Mouse (Mus musculus) forebrain, embryonic 10.5 days (tissue): ENCODE measurements around the gene Zbtb16. TPM values are rescaled to one million over a fixed set of nuclear protein-coding genes. Genes with fewer than 3 reads are reported as not detected.

Experiments used
- DNase-seq: peaks from one replicate; pipeline ENCODE4 v3.0.0-alpha.2; 2017; ENCODE audit warnings: low spot score; ENCODE audit errors: extremely low spot score
- H3K27ac ChIP-seq: fragments of 300-500 bp; sonication (generic); 2 replicates; pipeline ENCODE4 v1.5.1; 2016; ENCODE audit warnings: mild to moderate bottlenecking
- H3K27me3 ChIP-seq: fragments of 300-500 bp; sonication (generic); 2 replicates; pipeline ENCODE4 v1.6.1; 2016; ENCODE audit warnings: mild to moderate bottlenecking; ENCODE audit not compliant: poor library complexity, severe bottlenecking
- H3K36me3 ChIP-seq: fragments of 300-500 bp; sonication (generic); replicated peaks from 2 replicates; pipeline ENCODE4 v1.6.1; 2016; ENCODE audit warnings: mild to moderate bottlenecking, moderate library complexity
- H3K4me1 ChIP-seq: fragments of 300-500 bp; sonication (generic); 2 replicates; pipeline ENCODE4 v1.6.1; 2016
- H3K4me3 ChIP-seq: fragments of 300-500 bp; sonication (generic); 2 replicates; pipeline ENCODE4 v1.5.1; 2016; ENCODE audit warnings: mild to moderate bottlenecking, moderate library complexity
- H3K9me3 ChIP-seq: fragments of 300-500 bp; sonication (generic); 2 replicates; pipeline ENCODE4 v1.6.1; 2016; ENCODE audit warnings: mild to moderate bottlenecking, moderate library complexity
- WGBS: fragments of 180-500 bp; shearing (Covaris S2); methylation state at CpG from one replicate; pipeline ENCODE4 v1.1.7; 2016; 5-methylcytosine and 5-hydroxymethylcytosine counted together
- polyA plus RNA-seq: library from polyadenylated mRNA; unstranded; fragments of >200 nt; fragmentation: Nextera tagmentation; extraction: Ambion mirVana; gene quantifications from 2 replicates; pipeline ENCODE4 v1.2.1, GENCODE M21; 2016

Gene Zbtb16
- polyA plus RNA-seq, 1 experiment from 2014 or later = 27.0 TPM

- Histone ChIP-seq H3K36me3 (peaks cover 31% of the 10 kb centered on the region), H3K9me3 (no peaks in the 10 kb centered on the region), H3K4me3 (no peak overlapping the region), H3K27me3 (no peaks in the 10 kb centered on the region), H3K4me1 (peaks cover 34% of the 10 kb centered on the region), H3K27ac (peak overlapping the region; percentile 54; the same call in 1 of the 2 replicates)
- 85% methylated on average over 19 of the region's 19 CpGs for WGBS
- DNase-seq = no peak
These were observed 21.8 kb downstream of the Zbtb16 start for GRCm38 (mm10) chr9:48813960-48814880.

GRCm38 (mm10) chr9:48812352-48812751 lies 23.7 kb downstream of the Zbtb16 start:
- DNase-seq = no peak
- H3K9me3 ChIP-seq = no peaks in the 10 kb centered on the region
- WGBS = 93% methylated on average over 6 of the region's 6 CpGs
- peaks cover 19% of the 10 kb centered on the region for H3K36me3 ChIP-seq
- no peaks in the 10 kb centered on the region for H3K27me3 ChIP-seq
- H3K27ac ChIP-seq = 0 out of 2 replicates have a peak overlapping the region, but pooled peaks have one; percentile 48
- peaks cover 26% of the 10 kb centered on the region for H3K4me1 ChIP-seq
- no peak overlapping the region for H3K4me3 ChIP-seq

- Histone ChIP-seq H3K4me1 (peaks cover 49% of the 10 kb centered on the region), H3K36me3 (peaks cover 18% of the 10 kb centered on the region), H3K27me3 (no peaks in the 10 kb centered on the region), H3K27ac (no peak overlapping the region), H3K9me3 (no peaks in the 10 kb centered on the region), H3K4me3 (no peak overlapping the region)
- WGBS = 78% methylated on average over 6 of the region's 6 CpGs
- no peak for DNase-seq
These were observed 29.4 kb downstream of the Zbtb16 start for GRCm38 (mm10) chr9:48806591-48806990.

- no peak for DNase-seq
- Histone ChIP-seq H3K36me3 (peaks cover 18% of the 10 kb centered on the region), H3K9me3 (no peaks in the 10 kb centered on the region), H3K27ac (no peak overlapping the region), H3K27me3 (no peaks in the 10 kb centered on the region), H3K4me3 (no peak overlapping the region), H3K4me1 (peaks cover 56% of the 10 kb centered on the region)
- WGBS = 88% methylated on average over 8 of the region's 8 CpGs
These were observed 30.2 kb downstream of the Zbtb16 start for GRCm38 (mm10) chr9:48805850-48806249.

GRCm38 (mm10) chr9:48804509-48804908 lies 31.5 kb downstream of the Zbtb16 start:
- no peak overlapping the region for H3K27ac ChIP-seq
- H3K27me3 ChIP-seq = no peaks in the 10 kb centered on the region
- no peak overlapping the region for H3K4me3 ChIP-seq
- peaks cover 64% of the 10 kb centered on the region for H3K4me1 ChIP-seq
- DNase-seq = no peak
- 86% methylated on average over 6 of the region's 6 CpGs for WGBS
- H3K36me3 ChIP-seq = peaks cover 13% of the 10 kb centered on the region
- H3K9me3 ChIP-seq = no peaks in the 10 kb centered on the region

- Histone ChIP-seq H3K27ac (no peak overlapping the region), H3K4me3 (no peak overlapping the region), H3K4me1 (peaks cover 70% of the 10 kb centered on the region), H3K36me3 (peaks cover 11% of the 10 kb centered on the region), H3K27me3 (no peaks in the 10 kb centered on the region), H3K9me3 (no peaks in the 10 kb centered on the region)
- 95% methylated on average over 27 of the region's 27 CpGs for WGBS
- DNase-seq = no peak
These were observed 32.4 kb downstream of the Zbtb16 start for GRCm38 (mm10) chr9:48803460-48804240.

GRCm38 (mm10) chr9:48802374-48802773 lies 33.6 kb downstream of the Zbtb16 start:
- Histone ChIP-seq H3K36me3 (peaks cover 11% of the 10 kb centered on the region), H3K4me1 (peaks cover 70% of the 10 kb centered on the region), H3K9me3 (no peaks in the 10 kb centered on the region), H3K27me3 (no peaks in the 10 kb centered on the region), H3K27ac (no peak overlapping the region), H3K4me3 (no peak overlapping the region)
- no peak for DNase-seq
- WGBS = 70% methylated on average over 5 of the region's 5 CpGs

GRCm38 (mm10) chr9:48801322-48801721 lies 34.7 kb downstream of the Zbtb16 start:
- H3K27me3 ChIP-seq = no peaks in the 10 kb centered on the region
- DNase-seq = no peak
- no peak overlapping the region for H3K4me3 ChIP-seq
- H3K9me3 ChIP-seq = no peaks in the 10 kb centered on the region
- 81% methylated on average over 5 of the region's 5 CpGs for WGBS
- H3K4me1 ChIP-seq = peaks cover 67% of the 10 kb centered on the region
- H3K27ac ChIP-seq = no peak overlapping the region
- peaks cover 11% of the 10 kb centered on the region for H3K36me3 ChIP-seq

- H3K27me3 ChIP-seq = no peaks in the 10 kb centered on the region
- DNase-seq = no peak
- H3K4me1 ChIP-seq = peaks cover 67% of the 10 kb centered on the region
- 90% methylated on average over 8 of the region's 8 CpGs for WGBS
- peaks cover 11% of the 10 kb centered on the region for H3K36me3 ChIP-seq
- no peaks in the 10 kb centered on the region for H3K9me3 ChIP-seq
- H3K27ac ChIP-seq = no peak overlapping the region
- H3K4me3 ChIP-seq = no peak overlapping the region
These were observed 35.4 kb downstream of the Zbtb16 start for GRCm38 (mm10) chr9:48800627-48801026.

GRCm38 (mm10) chr9:48798044-48798443 lies 38.0 kb downstream of the Zbtb16 start:
- Histone ChIP-seq H3K4me3 (no peak overlapping the region), H3K36me3 (no peaks in the 10 kb centered on the region), H3K27ac (no peak overlapping the region), H3K27me3 (no peaks in the 10 kb centered on the region), H3K9me3 (no peaks in the 10 kb centered on the region), H3K4me1 (peaks cover 80% of the 10 kb centered on the region)
- no peak for DNase-seq
- WGBS = 87% methylated on average over 6 of the region's 6 CpGs

- H3K4me1 ChIP-seq = peaks cover 83% of the 10 kb centered on the region
- peak overlapping the region; percentile 76 for H3K27ac ChIP-seq
These were observed 39.7 kb downstream of the Zbtb16 start for GRCm38 (mm10) chr9:48796267-48796822.

GRCm38 (mm10) chr9:48795740-48796139 lies 40.3 kb downstream of the Zbtb16 start:
- no peak for DNase-seq
- Histone ChIP-seq H3K9me3 (no peaks in the 10 kb centered on the region), H3K4me3 (no peak overlapping the region; the same call in 1 of the 2 replicates), H3K27me3 (no peaks in the 10 kb centered on the region), H3K4me1 (peaks cover 83% of the 10 kb centered on the region), H3K36me3 (no peaks in the 10 kb centered on the region), H3K27ac (peak overlapping the region; percentile 76)
- 37% methylated on average over 10 of the region's 10 CpGs for WGBS

More at GRCm38 (mm10) chr9:48796267-48796822, 39.7 kb downstream of the Zbtb16 start:
- WGBS = 59% methylated on average over 11 of the region's 11 CpGs
- DNase-seq = no peak
- Histone ChIP-seq H3K36me3 (no peaks in the 10 kb centered on the region), H3K9me3 (no peaks in the 10 kb centered on the region), H3K27me3 (no peaks in the 10 kb centered on the region), H3K4me3 (no peak overlapping the region)
